Mouse (Mus musculus): ENCODE measurements around the gene Camkk1.

DNA sequence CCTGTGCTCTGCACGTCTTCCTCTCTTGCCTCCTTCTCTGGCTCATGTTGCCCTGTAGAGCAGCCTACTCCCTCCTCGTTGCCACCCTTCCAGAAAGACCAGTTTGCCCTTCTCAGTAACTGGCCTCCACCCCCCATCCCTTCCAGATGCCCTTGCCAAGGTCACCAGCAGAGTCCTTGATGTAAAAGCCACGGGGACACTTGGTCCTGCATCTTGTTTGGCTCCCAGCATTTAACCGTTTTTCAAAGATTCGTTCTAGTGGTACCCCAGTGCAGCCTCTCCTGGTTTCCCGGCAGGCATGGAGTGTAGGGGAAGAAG is 2.7 kb upstream of the Camkk1 start:
- no peak for TF ChIP-seq CTCF (IDR thresholded peaks at IDR 0.05 in 2 of 3, conservative IDR thresholded peaks at IDR 0.05 in 1 of 3; ENCODE audit: control insufficient read depth in 1 of 3, insufficient read depth in 1 of 3, low read depth in 2 of 3, low read length in 3 of 3, poor library complexity in 1 of 3, severe bottlenecking in 1 of 3)
- TF ChIP-seq ZKSCAN1 (IDR thresholded peaks at IDR 0.05; ENCODE audit: low read depth, low read length) = no peak
- TF ChIP-seq GABPA (IDR thresholded peaks at IDR 0.05; ENCODE audit: low read depth, low read length) = no peak
- TF ChIP-seq EP300 (IDR thresholded peaks at IDR 0.05; ENCODE audit: low read depth in 1 of 2, low read length in 2 of 2) = no peak
- TF ChIP-seq ETS1 (IDR thresholded peaks at IDR 0.05; ENCODE audit: low read depth, low read length) = no peak
- TF ChIP-seq RCOR1 (IDR thresholded peaks at IDR 0.05; ENCODE audit: low read depth, low read length) = no peak
- no peak for TF ChIP-seq GATA1 (IDR thresholded peaks at IDR 0.05; ENCODE audit: low read depth, low read length)
